Mouse (Mus musculus) cerebellum, adult 2 months (tissue): ENCODE results near the gene Sema6c. TPM values are rescaled to one million over a fixed set of nuclear protein-coding genes. Genes with fewer than 3 reads are reported as not detected.
A peak's percentile ranks its signal among the peaks of the same experiment; 100 is the strongest.

Experiments used
- DNase-seq, 2 experiments: peaks; one replicate each; pipeline ENCODE4 v3.0.0; 2021
- H3K27ac ChIP-seq: fragments of 200-500 bp; 2 replicates; pipeline ENCODE4 v1.5.1; 2012; ENCODE audit warnings: low read length, control low read depth, inconsistent platforms; ENCODE audit not compliant: insufficient read depth
- H3K27me3 ChIP-seq: fragments of 200-500 bp; 2 replicates; pipeline ENCODE4 v1.6.1; 2012; ENCODE audit warnings: inconsistent platforms, mild to moderate bottlenecking, low read length, moderate library complexity; ENCODE audit not compliant: control insufficient read depth, insufficient read depth
- H3K4me1 ChIP-seq: fragments of 200-500 bp; 2 replicates; pipeline ENCODE4 v1.6.1; 2011; ENCODE audit warnings: low read length; ENCODE audit not compliant: control insufficient read depth, insufficient read depth
- H3K4me3 ChIP-seq: fragments of 200-500 bp; replicated peaks from 2 replicates; pipeline ENCODE3; 2011; ENCODE audit warnings: mild to moderate bottlenecking, low read depth, low read length, control low read depth; ENCODE audit not compliant: insufficient read depth
- CTCF ChIP-seq: fragments of 200-500 bp; IDR thresholded peaks from 2 replicates; pipeline ENCODE4 v1.5.1; 2011; ENCODE audit warnings: low read depth, mild to moderate bottlenecking, control low read depth, low read length, moderate library complexity, borderline replicate concordance; ENCODE audit not compliant: insufficient read depth
- POLR2A ChIP-seq: fragments of 200-500 bp; IDR thresholded peaks from 2 replicates; pipeline ENCODE4 v1.6.1; 2011; ENCODE audit warnings: low read length, control low read depth, borderline replicate concordance; ENCODE audit not compliant: insufficient read depth
- WGBS: fragments of 180-500 bp; shearing (Covaris S2); methylation state at CpG from one replicate; pipeline ENCODE4 v1.1.7; 2018; 5-methylcytosine and 5-hydroxymethylcytosine counted together
- polyA plus RNA-seq: library from polyadenylated mRNA; depleted of rRNA; stranded (reverse); fragments of >200 nt; gene quantifications from 2 replicates; pipeline ENCODE4 v1.2.3, GENCODE M21; 2012

The Sema6c gene
- polyA plus RNA-seq, 1 experiment = 40.5 TPM

DNA sequence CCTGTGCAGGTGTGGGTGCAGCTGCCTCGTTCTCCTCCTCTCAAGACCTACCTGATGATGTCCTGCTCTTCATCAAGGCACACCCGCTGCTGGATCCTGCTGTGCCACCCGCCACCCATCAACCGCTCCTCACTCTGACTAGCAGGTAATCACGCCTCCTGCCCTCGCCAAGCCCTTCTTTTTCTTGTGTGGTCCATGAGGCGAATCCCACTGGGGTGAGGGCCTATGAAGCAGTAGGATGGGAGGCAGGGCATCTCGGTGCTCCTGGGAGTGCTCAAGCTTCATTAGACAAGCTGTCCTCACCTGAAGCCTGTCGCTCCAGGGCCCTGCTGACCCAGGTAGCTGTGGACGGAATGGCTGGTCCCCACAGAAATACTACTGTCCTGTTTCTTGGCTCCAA, 9.7 kb downstream of the Sema6c start:
- Histone ChIP-seq H3K27me3 (no peaks in the 10 kb centered on the region), H3K4me3 (no peak overlapping the region), H3K27ac (no peak overlapping the region), H3K4me1 (no peaks in the 10 kb centered on the region)
- TF ChIP-seq POLR2A (no peak), CTCF (no peak)
- no peak for DNase-seq
- 90% methylated on average over 10 of the region's 10 CpGs for WGBS

DNA sequence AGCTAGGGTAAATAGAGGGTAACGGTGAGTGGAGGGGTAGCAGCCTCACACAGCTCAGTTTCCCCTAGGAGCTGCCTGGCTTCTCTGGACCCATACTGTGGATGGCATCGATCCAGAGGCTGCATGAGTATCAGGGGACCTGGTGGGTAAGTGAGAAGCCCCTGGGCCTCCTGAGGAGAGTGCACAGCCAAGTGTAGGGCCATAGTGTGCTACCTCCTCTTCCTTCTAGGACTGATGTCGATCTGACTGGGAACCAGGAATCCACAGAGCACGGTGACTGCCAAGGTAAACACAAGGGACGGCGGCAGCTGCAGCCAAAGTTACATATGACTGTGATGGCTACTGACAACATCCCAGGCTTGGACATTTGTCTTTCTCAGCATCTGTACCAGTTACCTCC, 10.8 kb downstream of the Sema6c start:
- Histone ChIP-seq H3K4me1 (no peaks in the 10 kb centered on the region), H3K27me3 (no peaks in the 10 kb centered on the region), H3K4me3 (no peak overlapping the region), H3K27ac (no peak overlapping the region)
- DNase-seq = no peak
- 52% methylated on average over 6 of the region's 6 CpGs for WGBS
- TF ChIP-seq POLR2A = no peak
- no peak for TF ChIP-seq CTCF

DNA sequence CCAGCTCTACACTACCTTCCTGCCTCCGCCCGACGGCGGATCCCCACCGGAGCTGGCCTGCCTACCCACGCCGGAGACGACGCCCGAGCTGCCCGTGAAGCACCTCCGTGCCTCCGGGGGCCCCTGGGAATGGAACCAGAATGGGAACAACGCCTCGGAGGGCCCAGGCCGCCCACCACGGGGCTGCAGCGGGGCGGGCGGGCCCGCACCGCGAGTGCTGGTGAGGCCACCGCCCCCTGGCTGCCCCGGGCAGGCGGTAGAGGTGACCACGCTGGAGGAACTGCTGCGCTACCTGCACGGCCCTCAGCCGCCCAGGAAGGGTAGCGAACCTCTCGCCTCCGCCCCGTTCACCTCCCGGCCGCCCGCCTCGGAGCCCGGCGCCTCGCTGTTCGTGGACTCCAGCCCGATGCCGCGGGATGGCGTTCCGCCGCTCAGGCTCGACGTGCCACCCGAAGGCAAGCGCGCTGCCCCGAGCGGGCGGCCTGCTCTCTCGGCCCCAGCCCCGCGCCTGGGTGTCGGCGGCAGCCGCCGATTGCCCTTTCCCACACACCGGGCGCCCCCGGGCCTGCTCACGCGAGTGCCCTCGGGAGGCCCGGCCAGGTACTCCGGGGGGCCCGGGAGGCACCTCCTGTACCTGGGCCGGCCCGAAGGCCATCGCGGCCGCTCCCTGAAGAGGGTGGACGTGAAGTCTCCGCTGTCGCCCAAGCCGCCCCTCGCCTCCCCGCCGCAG, 12.4 kb downstream of the Sema6c start:
- TF ChIP-seq CTCF = no peak
- TF ChIP-seq POLR2A = no peak
- H3K27me3 ChIP-seq = no peaks in the 10 kb centered on the region
- WGBS = 72% methylated on average over 84 of the region's 84 CpGs
- DNase-seq = peak in 1 of 2 experiments; percentile 30
- H3K4me1 ChIP-seq = no peaks in the 10 kb centered on the region
- H3K27ac ChIP-seq = no peak overlapping the region
- H3K4me3 ChIP-seq = no peak overlapping the region

DNA sequence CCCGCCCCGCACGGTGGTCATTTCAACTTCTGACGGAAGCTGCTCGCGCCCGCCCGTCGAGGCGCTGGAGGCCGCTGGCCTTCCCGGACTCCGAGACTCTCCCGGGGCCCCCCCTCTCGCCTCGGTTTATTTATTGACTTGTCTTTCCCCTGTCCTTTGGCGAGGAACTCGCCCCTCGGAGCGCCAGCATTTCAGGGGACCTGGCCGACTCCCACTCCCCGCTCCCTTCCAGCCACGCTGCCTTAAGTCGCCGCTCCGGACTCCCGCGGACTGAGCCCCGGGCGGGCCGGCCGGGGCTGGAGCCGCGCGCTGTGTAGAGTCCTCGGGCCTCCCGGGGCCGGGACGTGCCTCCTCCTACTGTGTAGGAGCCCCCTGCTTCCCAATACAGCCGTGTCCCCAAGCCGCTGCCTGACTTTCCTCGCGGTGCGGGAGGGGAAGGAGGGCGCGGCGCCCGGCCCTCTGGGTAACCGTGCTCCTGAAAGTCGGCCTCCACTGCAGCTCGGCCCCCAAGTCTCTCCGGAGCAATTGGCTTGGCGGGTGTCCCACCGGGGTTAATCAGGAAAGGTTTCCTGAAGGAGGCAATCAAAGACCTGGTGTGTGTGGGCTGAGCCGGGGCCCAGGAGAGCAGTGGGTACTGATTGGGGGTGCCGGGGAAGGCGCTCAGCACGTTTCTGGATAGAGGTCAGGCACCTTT, 13.1 kb downstream of the Sema6c start:
- Histone ChIP-seq H3K27ac (no peak overlapping the region), H3K4me3 (no peak overlapping the region), H3K27me3 (no peaks in the 10 kb centered on the region), H3K4me1 (no peaks in the 10 kb centered on the region)
- DNase-seq = peak; percentile 23 to 43
- TF ChIP-seq CTCF (no peak), POLR2A (no peak)
- 54% methylated on average over 58 of the region's 58 CpGs for WGBS

DNA sequence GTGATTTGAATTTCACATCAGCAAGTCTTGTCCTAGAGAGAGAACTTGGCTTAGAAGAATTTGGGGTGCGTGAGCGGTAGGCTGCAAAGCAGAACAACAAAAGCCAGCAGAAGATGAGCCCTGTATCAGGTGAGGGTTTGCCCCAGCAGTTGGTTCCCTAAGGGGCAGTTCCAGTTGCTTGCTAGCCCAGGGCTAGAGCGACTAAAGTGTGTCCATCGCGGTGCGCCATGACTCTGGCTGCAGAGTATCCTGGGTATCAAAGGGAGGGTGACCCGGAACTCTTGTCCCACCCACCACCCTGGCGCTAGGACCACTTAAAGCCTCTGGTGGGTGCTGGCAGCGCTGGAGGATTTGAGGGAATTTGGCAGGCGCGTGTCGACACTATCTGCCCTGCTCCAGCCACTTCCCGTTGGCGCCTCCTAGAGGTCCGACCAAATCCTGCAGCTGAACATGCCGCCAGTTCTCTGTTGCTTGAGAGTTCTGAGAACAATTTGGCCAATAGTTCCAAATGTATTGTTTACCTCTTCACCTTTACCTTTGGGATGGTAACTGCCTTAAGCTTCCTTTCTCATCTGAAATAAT, 13.8 kb downstream of the Sema6c start:
- TF ChIP-seq CTCF (peak; percentile 89), POLR2A (no peak)
- Histone ChIP-seq H3K27me3 (no peaks in the 10 kb centered on the region), H3K4me1 (no peaks in the 10 kb centered on the region), H3K4me3 (no peak overlapping the region), H3K27ac (no peak overlapping the region)
- 16% methylated on average over 16 of the region's 16 CpGs for WGBS
- peak; percentile 81 to 88 for DNase-seq

DNA sequence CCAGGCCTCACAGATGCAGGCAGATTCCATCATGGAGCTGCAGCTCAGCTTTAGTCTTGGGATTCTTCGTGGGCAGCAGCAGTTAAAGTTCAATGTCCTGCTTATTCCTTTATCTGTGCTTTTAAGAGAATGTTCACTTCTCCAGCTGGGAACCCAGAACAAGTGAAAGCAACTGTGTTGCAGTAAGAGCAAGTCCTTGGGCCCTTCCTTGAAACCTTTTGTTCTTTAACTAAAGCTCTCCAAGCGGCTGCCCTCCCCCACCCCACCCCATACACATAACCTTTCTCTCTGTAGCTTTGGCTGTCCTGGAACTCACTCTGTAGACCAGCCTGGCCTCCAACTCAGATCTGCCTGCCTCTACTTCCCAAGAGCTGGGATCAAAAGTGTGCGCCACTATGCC, 16.2 kb downstream of the Sema6c start:
- WGBS = 64% methylated on average over 3 of the region's 3 CpGs
- Histone ChIP-seq H3K4me1 (no peaks in the 10 kb centered on the region), H3K4me3 (no peak overlapping the region), H3K27ac (no peak overlapping the region), H3K27me3 (no peaks in the 10 kb centered on the region)
- no peak for DNase-seq
- TF ChIP-seq POLR2A = no peak
- no peak for TF ChIP-seq CTCF

DNA sequence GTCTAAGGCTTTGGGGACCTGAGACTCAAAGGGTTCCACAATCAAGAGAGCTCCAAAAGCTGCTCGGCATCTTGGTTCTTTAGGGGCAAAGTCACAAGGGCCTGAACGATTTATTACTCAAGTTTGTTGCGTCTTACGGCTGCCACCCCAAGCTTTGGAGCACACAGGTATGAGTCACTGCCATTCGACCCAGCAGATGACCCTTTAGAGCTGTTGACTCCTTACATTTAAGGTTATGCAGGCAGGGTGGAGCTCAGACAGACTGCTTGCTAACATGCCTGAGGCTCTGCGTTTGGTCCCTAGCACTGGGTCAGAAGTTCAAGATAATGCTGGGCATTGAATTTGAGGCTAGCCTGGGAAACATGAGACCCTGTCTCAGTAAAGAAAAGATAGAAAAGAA, 17.3 kb downstream of the Sema6c start:
- Histone ChIP-seq H3K4me3 (no peak overlapping the region), H3K27ac (no peak overlapping the region), H3K4me1 (no peaks in the 10 kb centered on the region), H3K27me3 (no peaks in the 10 kb centered on the region)
- no peak for TF ChIP-seq CTCF
- no peak for TF ChIP-seq POLR2A
- no peak for DNase-seq
- 86% methylated on average over 6 of the region's 6 CpGs for WGBS

DNA sequence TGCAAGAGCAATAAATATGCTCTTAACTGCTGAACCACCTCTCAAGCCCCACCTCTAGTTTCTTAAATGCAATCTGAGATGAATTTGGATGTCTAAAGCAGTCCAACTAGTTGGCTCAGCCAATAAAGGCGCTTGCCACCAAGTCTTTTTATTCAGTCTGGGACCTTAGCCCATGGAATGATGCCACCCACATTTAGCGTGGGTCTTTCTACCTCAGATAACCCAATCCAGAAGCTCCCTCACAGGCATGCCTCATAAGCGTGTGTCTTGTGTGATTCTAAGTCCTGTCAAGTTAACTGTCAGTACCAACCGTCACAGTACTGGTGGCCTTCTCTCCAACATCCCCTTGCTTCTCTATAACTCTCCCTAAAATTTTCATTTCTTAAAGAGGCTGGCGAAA, 18.7 kb downstream of the Sema6c start:
- WGBS = 66% methylated on average over 5 of the region's 5 CpGs
- no peaks in the 10 kb centered on the region for H3K4me1 ChIP-seq
- DNase-seq = no peak
- TF ChIP-seq POLR2A (no peak), CTCF (no peak)
- H3K27ac ChIP-seq = no peak overlapping the region
- no peaks in the 10 kb centered on the region for H3K27me3 ChIP-seq
- no peak overlapping the region for H3K4me3 ChIP-seq
